Mouse (Mus musculus): ENCODE measurements at regions not wholly inside any gene's neighbourhood (a gene's known extent, or its start where the extent isn't known, plus 50 kb on each side); places are given as distances from the start of the nearest gene placed in this dataset.

GRCm38 (mm10) chr5:62545785-62546184 lies 220.2 kb downstream of the Arap2 start:
- Histone ChIP-seq H3K9ac (replicated peaks; ENCODE audit: low read length) (no peak overlapping the region), H3K9me3 (ENCODE audit: low read length) (peaks cover 3% of the 10 kb centered on the region; the same call in 1 of the 2 replicates), H3K27ac (ENCODE audit: low read length) (no peak overlapping the region), H3K27me3 (ENCODE audit: insufficient read depth, low read length) (no peaks in the 10 kb centered on the region), H3K4me1 (ENCODE audit: insufficient read depth, low read length) (no peaks in the 10 kb centered on the region), H3K36me3 (ENCODE audit: insufficient read depth, low read length) (no peaks in the 10 kb centered on the region), H3K4me2 (replicated peaks; ENCODE audit: low read depth, low read length) (no peak overlapping the region), H3K4me3 (ENCODE audit: low read length) (no peak overlapping the region)
- no peak for ATAC-seq (ENCODE audit: low FRiP score, low TSS enrichment)

GRCm38 (mm10) chr5:62539304-62539703 lies 226.7 kb downstream of the Arap2 start:
- H3K4me1 ChIP-seq (ENCODE audit: insufficient read depth, low read length), result no peaks in the 10 kb centered on the region
- WGBS, result 89% methylated on average over 2 of the region's 2 CpGs
- no peak for ATAC-seq (ENCODE audit: low FRiP score, low TSS enrichment)
- H3K9ac ChIP-seq (replicated peaks; ENCODE audit: low read length), result no peak overlapping the region
- H3K36me3 ChIP-seq (ENCODE audit: insufficient read depth, low read length), result no peaks in the 10 kb centered on the region
- H3K4me2 ChIP-seq (replicated peaks; ENCODE audit: low read depth, low read length), result no peak overlapping the region
- no peak overlapping the region for H3K27ac ChIP-seq (ENCODE audit: low read length)
- H3K4me3 ChIP-seq (ENCODE audit: low read length), result no peak overlapping the region
- no peaks in the 10 kb centered on the region for H3K27me3 ChIP-seq (ENCODE audit: insufficient read depth, low read length)
- no peaks in the 10 kb centered on the region for H3K9me3 ChIP-seq (ENCODE audit: low read length)

- ATAC-seq (ENCODE audit: low FRiP score, low TSS enrichment), result no peak
- H3K4me1 ChIP-seq (ENCODE audit: insufficient read depth, low read length), result no peaks in the 10 kb centered on the region
- H3K4me3 ChIP-seq (ENCODE audit: low read length), result no peak overlapping the region
- no peak overlapping the region for H3K4me2 ChIP-seq (replicated peaks; ENCODE audit: low read depth, low read length)
- H3K9ac ChIP-seq (replicated peaks; ENCODE audit: low read length), result no peak overlapping the region
- no peaks in the 10 kb centered on the region for H3K27me3 ChIP-seq (ENCODE audit: insufficient read depth, low read length)
- no peaks in the 10 kb centered on the region for H3K36me3 ChIP-seq (ENCODE audit: insufficient read depth, low read length)
- 71% methylated on average over 1 of the region's 1 CpGs for WGBS
- no peak overlapping the region for H3K27ac ChIP-seq (ENCODE audit: low read length)
- no peaks in the 10 kb centered on the region for H3K9me3 ChIP-seq (ENCODE audit: low read length)
Observed at GRCm38 (mm10) chr5:62511827-62512226, 254.1 kb downstream of the Arap2 start.

GRCm38 (mm10) chr5:62483521-62483920 lies 282.4 kb downstream of the Arap2 start:
- WGBS, result 30% methylated on average over 5 of the region's 5 CpGs
- peak; percentile 79; the same call in 1 of the 2 replicates for ATAC-seq (ENCODE audit: low FRiP score, low TSS enrichment)
- Histone ChIP-seq H3K9me3 (ENCODE audit: low read length) (no peaks in the 10 kb centered on the region), H3K27me3 (ENCODE audit: insufficient read depth, low read length) (no peaks in the 10 kb centered on the region), H3K36me3 (ENCODE audit: insufficient read depth, low read length) (no peaks in the 10 kb centered on the region), H3K4me3 (ENCODE audit: low read length) (no peak overlapping the region), H3K9ac (replicated peaks; ENCODE audit: low read length) (no peak overlapping the region), H3K27ac (ENCODE audit: low read length) (no peak overlapping the region), H3K4me1 (ENCODE audit: insufficient read depth, low read length) (no peaks in the 10 kb centered on the region), H3K4me2 (replicated peaks; ENCODE audit: low read depth, low read length) (no peak overlapping the region)

GRCm38 (mm10) chr5:62480967-62481366 lies 285.0 kb downstream of the Arap2 start:
- H3K27ac ChIP-seq (ENCODE audit: low read length), result no peak overlapping the region
- H3K4me2 ChIP-seq (replicated peaks; ENCODE audit: low read depth, low read length), result no peak overlapping the region
- no peak overlapping the region for H3K4me3 ChIP-seq (ENCODE audit: low read length)
- H3K4me1 ChIP-seq (ENCODE audit: insufficient read depth, low read length), result no peaks in the 10 kb centered on the region
- no peaks in the 10 kb centered on the region for H3K36me3 ChIP-seq (ENCODE audit: insufficient read depth, low read length)
- no peaks in the 10 kb centered on the region for H3K9me3 ChIP-seq (ENCODE audit: low read length)
- H3K9ac ChIP-seq (replicated peaks; ENCODE audit: low read length), result no peak overlapping the region
- ATAC-seq (ENCODE audit: low FRiP score, low TSS enrichment), result no peak
- WGBS, result 29% methylated on average over 1 of the region's 1 CpGs
- no peaks in the 10 kb centered on the region for H3K27me3 ChIP-seq (ENCODE audit: insufficient read depth, low read length)

- Histone ChIP-seq H3K36me3 (ENCODE audit: insufficient read depth, low read length) (no peaks in the 10 kb centered on the region), H3K4me1 (ENCODE audit: insufficient read depth, low read length) (no peaks in the 10 kb centered on the region), H3K27me3 (ENCODE audit: insufficient read depth, low read length) (no peaks in the 10 kb centered on the region), H3K4me2 (replicated peaks; ENCODE audit: low read depth, low read length) (no peak overlapping the region), H3K9ac (replicated peaks; ENCODE audit: low read length) (no peak overlapping the region), H3K4me3 (ENCODE audit: low read length) (no peak overlapping the region), H3K27ac (ENCODE audit: low read length) (no peak overlapping the region), H3K9me3 (ENCODE audit: low read length) (no peaks in the 10 kb centered on the region)
- 80% methylated on average over 3 of the region's 3 CpGs for WGBS
- ATAC-seq (ENCODE audit: low FRiP score, low TSS enrichment), result no peak
Observed at GRCm38 (mm10) chr5:62473412-62473811, 292.5 kb downstream of the Arap2 start.

GRCm38 (mm10) chr5:62466802-62467201 lies 299.2 kb downstream of the Arap2 start:
- no peaks in the 10 kb centered on the region for H3K36me3 ChIP-seq (ENCODE audit: insufficient read depth, low read length)
- ATAC-seq (ENCODE audit: low FRiP score, low TSS enrichment), result no peak
- no peak overlapping the region for H3K9ac ChIP-seq (replicated peaks; ENCODE audit: low read length)
- H3K4me1 ChIP-seq (ENCODE audit: insufficient read depth, low read length), result no peaks in the 10 kb centered on the region
- no peaks in the 10 kb centered on the region for H3K9me3 ChIP-seq (ENCODE audit: low read length)
- no peak overlapping the region for H3K4me3 ChIP-seq (ENCODE audit: low read length)
- no peak overlapping the region for H3K4me2 ChIP-seq (replicated peaks; ENCODE audit: low read depth, low read length)
- 88% methylated on average over 1 of the region's 1 CpGs for WGBS
- no peaks in the 10 kb centered on the region for H3K27me3 ChIP-seq (ENCODE audit: insufficient read depth, low read length)
- H3K27ac ChIP-seq (ENCODE audit: low read length), result no peak overlapping the region

GRCm38 (mm10) chr5:62462574-62462973 lies 303.4 kb downstream of the Arap2 start:
- Histone ChIP-seq H3K4me2 (replicated peaks; ENCODE audit: low read depth, low read length) (no peak overlapping the region), H3K27me3 (ENCODE audit: insufficient read depth, low read length) (no peaks in the 10 kb centered on the region), H3K4me1 (ENCODE audit: insufficient read depth, low read length) (no peaks in the 10 kb centered on the region), H3K9me3 (ENCODE audit: low read length) (no peaks in the 10 kb centered on the region), H3K36me3 (ENCODE audit: insufficient read depth, low read length) (no peaks in the 10 kb centered on the region), H3K4me3 (ENCODE audit: low read length) (no peak overlapping the region), H3K9ac (replicated peaks; ENCODE audit: low read length) (no peak overlapping the region), H3K27ac (ENCODE audit: low read length) (no peak overlapping the region)
- 80% methylated on average over 2 of the region's 2 CpGs for WGBS
- no peak for ATAC-seq (ENCODE audit: low FRiP score, low TSS enrichment)
